Mouse (Mus musculus): ENCODE data around the gene Fhl1.

Fhl1 gene

DNA sequence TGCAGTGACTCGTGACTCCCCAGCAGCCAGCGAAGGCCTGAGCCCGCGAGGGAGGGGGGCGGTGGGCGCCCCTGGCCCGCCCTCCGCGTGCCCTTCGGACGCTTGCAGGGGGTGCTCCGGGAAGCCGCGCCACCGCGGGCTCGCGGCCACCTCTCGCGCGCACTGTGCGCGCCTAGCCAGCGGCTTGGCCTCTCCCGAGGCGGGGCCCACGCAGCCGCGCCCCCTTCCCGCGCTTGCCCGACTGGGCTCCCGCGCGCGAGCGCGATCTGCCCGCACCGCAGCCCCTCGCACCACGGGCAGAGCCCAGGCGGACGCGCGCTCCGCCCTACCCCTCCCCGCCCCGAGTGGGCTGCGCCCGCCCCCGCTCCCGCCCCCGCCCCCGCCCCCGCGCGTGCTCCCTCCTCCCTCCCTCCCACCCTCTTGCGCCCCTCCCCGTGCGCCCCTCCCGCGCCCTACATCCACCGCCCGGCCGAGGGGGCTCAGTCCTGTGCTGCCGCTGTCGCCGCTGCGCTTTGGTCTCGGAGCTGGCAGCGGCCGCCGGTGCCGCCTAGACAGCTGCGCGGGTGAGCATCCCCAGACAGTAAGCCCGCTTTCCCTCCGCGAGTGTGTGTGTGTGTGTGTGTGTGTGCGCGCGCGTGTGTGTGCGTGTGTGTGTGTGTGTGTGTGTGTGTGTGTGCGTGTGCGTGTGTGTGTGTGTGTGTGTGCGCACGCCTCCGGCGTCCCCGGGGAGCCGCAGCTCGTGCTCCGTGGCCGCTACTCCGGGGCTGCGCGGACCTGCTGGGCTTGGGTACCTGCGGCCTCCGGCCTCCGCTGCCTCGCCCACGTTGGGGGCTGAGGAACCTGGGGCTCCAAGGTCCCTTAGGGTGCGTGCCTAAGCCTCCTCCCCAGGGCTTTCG lies at the start of gene Fhl1:
TSS of gene Fhl1 (plus strand) at position 482 of the 896 bp plus-strand sequence.
- peak in 1 of 2 experiments; percentile 0 for DNase-seq

GRCm38 (mm10) chrX:56682156-56682720 lies 49.3 kb upstream of the Fhl1 start:
- no peak for DNase-seq

DNA sequence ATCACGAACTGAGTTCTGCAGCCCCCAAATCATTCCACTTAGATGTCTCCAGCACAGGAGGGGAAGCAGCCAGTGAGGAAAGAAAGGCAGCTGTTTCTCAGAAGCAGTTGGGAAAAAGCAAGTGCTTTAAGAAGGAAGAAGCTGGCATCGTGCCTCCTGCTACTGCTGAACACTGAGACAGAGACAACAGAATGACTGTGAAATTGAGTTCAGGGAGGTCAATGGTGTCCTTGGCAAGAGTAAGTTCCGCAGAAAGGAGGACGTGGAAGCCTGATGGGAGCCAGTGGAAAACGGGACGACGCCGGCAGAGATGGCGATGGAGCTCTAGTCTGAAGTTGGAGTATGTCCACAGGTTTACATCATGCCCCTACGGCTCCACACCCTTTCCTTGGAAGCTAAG lies 48.1 kb upstream of the Fhl1 start:
- no peak for DNase-seq

DNA sequence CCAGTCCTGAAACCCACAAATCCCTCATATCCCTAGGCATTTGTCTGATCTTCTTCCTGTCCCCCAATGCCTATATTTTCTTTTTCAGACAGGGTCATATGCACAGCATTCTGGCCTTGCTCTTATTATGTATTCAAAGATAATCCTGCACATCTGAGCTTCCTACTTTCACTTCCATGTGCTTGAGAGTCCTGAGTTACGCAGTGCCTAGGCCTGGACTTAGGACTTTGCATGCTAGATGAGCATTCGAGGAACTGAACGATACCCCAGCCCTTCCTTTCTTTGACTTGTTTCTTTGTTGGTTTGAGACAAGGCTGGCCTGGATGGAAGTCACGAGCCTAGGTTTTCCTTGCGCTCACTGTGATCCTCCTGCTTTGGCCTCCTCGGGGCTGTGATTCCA lies 39.0 kb upstream of the Fhl1 start:
- DNase-seq, result no peak

DNA sequence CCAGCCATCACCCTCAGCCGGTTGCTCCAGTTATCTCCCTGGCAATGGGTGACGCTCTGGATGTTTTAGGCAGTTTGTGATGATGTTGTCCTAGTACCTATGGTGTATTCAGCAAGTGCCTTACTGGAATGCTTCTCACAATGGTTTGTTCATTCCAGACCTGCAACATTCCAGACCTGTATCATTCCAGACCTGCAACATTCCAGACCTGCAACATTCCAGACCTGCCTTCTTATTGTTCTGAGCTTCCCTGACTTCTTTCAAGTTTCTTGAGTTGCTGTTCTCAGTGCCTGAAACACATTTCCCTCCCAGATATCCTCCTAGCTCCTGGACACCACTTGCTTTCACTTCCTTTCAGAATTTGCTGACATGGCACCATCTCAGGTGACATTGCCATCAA lies 37.0 kb upstream of the Fhl1 start:
- no peak for DNase-seq

- DNase-seq, result no peak
Observed at GRCm38 (mm10) chrX:56697199-56697780, 34.3 kb upstream of the Fhl1 start.

DNA sequence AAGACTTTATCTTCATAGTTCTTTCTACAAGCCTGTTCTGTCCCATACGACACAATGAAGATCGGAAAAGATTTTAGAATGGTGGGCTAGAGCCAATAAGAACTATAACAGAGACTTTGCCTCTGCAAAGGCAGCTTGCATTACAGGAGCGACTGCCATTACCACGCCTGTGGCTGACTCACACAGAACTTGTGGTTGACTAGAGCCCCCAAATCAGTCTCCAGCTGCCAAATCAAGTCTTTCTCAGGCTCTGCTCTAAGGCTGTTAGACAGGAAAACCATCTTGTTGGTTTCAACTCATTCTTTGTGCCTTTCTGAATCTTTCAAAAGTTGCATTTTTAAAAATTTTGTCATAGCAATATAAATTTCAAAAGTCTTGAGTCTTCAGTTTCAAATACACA lies 33.7 kb upstream of the Fhl1 start:
- no peak for DNase-seq

DNA sequence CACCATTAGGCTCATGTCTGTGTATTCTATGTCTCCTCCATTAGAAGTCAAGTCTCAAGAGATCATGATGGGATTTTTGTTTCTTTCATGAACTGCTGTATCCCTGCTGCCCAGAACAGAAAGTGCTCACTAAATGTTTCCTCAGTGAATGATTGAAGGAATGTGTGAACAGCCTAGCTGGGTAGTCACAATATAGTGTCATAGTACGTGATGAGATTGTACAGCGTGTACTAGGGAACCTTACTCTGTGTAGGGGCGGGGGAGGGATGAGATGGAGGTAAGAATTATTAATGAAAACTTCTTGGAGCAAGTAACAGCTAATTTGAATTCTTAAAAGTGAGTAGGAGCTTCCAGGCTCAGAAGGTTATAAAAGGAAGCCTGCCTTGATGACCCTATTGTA lies 30.3 kb upstream of the Fhl1 start:
- no peak for DNase-seq

GRCm38 (mm10) chrX:56703965-56704562 lies 27.5 kb upstream of the Fhl1 start:
- no peak for DNase-seq

GRCm38 (mm10) chrX:56708592-56709370 lies 22.8 kb upstream of the Fhl1 start:
- no peak for DNase-seq

DNA sequence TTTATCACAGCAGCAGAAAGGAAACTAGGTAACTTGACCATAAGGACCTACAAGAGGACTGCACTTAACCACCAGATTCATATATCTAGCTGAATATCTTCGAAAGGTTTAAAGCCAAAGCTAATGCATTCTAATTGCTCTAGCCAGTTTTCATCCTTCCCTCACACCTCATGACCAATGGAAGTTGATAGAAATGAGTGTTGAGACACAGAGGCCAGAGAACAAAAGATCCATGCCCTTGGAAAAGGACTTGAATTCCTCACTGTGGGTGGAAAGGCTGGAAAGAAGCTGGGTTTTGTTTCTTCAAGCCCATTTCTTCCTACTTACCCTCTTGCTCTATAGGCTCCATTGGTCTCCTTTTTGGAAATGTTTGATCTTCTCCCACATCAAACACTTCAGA lies 21.1 kb upstream of the Fhl1 start:
- no peak for DNase-seq

DNA sequence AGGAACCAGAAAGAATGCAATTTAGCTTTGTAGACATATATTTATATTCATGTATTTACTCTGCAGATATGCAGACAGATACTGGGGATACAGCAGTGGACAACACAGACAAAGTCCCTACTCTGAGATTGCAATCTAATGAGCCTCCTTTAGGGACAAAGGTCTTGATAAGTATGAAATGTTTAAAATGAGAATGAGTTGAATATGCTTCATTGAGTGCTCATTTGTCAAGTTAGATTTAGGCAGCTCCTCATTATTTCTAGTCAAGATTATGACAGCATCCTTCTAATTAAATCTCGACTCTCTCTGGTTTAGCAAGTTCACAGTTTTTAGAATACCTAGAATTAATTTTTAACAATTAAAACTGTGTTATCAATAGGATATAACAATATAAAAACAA lies 18.9 kb upstream of the Fhl1 start:
- no peak for DNase-seq

DNA sequence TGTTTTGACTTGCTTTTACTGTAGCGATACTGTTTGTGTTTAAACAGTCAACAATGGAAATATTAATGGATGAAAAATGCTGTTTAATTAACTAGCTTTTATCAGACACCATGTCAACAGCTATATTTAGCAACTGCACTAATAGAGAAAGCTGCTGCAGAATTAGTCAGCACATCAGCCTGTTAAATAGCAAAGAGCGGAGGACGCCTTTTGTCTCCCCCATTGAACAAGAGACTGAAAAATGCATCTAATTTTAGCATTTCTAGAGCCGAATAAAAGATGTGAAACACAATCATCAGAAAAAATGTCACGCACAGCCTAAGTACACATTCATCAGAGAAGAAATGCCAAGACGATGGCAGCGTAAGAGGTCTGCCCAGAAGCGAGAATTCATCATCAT lies 9.0 kb upstream of the Fhl1 start:
- no peak for DNase-seq

GRCm38 (mm10) chrX:56728507-56728906 lies 3.1 kb upstream of the Fhl1 start:
- no peak for DNase-seq

DNA sequence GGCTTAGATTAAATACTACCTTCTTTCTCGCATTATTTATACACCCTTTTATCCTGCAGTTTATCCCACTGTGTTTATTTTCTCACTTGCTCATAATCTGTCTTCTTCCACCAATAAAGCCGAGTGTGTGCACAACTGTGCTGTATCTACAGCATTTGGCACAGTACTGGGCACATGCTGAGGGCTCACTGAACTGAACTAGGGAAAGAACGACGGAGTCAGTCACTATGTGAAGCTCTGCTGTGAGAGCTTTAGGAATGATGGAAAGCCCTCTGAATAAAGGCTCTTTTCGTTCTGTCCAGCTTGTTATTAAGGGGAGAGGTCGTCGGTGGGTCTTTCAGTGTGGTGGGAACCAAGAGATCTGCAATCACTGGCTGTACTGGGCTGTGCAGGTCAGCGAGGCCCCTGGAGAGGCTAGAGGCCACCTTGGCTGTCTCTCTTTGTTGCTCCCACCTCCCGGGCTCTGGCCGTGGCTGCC lies 720 bp upstream of the Fhl1 start:
- no peak for DNase-seq

- no peak for DNase-seq
Observed at GRCm38 (mm10) chrX:56732401-56732800, 814 bp downstream of the Fhl1 start.

DNA sequence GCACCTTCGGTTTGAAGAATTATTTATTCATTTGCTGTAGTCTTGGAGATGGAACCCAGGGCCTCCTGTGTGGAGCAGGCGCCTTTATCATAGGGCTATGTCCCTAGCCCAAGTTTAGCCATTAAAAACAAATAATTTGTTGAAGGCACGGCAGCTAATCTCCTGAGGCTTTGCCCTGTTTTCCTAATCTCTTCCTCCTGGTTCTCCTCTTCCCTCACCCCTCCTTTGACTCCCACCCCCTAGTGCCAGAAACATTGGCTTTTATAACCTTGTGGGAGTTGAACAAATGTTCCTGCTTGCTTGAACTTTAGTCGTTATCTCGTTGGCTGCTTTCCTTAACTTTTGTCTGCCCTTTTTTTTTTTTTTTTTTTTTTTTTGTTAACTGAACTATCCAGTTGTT lies 2.8 kb downstream of the Fhl1 start:
- no peak for DNase-seq

DNA sequence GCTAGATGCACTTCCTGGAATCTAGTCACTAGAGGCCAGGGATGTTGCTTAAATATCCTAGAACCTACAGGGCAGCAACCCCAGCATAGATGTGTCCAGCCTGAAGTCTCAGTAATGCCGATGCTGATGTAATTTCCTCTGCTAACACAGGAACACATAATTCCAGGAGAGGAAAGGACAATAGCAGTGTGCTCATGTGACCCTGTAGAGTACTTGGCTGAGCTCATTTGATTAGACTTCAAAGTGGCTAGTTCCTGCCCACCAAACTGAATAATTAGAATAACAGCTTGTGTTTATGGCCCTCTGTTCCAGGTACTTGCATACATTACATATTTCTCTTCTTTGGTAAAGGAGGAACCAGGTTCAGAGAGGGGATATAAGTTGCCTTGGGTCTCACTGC lies 4.6 kb downstream of the Fhl1 start:
- DNase-seq, result no peak

- DNase-seq, result no peak
Observed at GRCm38 (mm10) chrX:56737848-56738554, 6.4 kb downstream of the Fhl1 start.

- peak in 1 of 2 experiments; percentile 2 for DNase-seq
Observed at GRCm38 (mm10) chrX:56741428-56741827, 9.8 kb downstream of the Fhl1 start.

DNA sequence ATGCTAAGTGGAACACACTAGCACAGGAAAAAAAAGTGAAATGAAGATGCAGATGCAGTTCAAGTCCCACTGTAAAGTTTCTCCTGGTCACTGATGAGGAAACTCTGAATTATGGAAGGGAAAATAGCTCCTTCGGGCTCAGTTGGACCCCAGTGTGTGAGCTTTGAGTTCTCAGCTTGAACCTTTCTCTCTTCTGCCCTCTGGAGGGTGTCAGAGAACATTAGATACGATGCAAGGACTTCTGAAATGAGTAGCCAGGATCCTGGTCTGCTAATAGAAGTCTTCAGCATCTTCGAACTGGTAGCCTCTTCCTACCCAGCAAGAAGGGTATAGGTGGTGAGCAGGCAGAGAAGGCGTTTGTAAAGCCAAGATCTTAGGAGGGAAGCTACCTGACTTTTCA lies 19.9 kb downstream of the Fhl1 start:
- no peak for DNase-seq

DNA sequence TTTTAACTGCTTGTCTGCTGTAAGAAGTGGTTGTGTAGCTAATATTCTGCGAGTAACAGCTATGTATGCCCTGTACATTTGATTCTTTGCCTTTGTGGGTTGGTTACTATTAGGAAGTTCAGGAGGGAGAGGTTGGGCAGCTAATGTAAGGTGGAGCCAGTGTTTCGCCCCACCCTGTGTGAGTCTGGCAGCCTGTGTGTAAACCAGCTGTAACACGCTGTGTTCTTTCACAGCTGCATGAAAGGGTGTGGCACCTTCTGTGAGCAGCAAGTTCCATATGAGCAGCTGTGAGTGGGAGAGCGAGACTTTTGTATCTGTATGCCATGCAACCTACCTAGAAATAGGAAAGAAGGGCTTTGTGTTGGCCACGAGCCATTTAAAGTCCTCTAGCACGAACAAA lies 20.6 kb downstream of the Fhl1 start:
- DNase-seq, result no peak

Measured in B cell, adult 2 months (primary cell).